Mouse (Mus musculus) testis, postnatal 10 days (tissue): ENCODE results near the gene Hsd17b13.
"Not testable (repeated sequence)": the region's sequence is repeated elsewhere in the genome, so short reads cannot be mapped to it uniquely, and the experiment has no call there.

ENCODE experiments used
- DNase-seq: peaks from one replicate; pipeline ENCODE4 v3.0.0; 2021; ENCODE audit warnings: low spot score

Hsd17b13 gene

GRCm38 (mm10) chr5:103977297-103977696 lies at the start of gene Hsd17b13:
Hsd17b13 (minus strand) TSS chr5:103977410.
- DNase-seq: no peak

GRCm38 (mm10) chr5:104025245-104025854 lies 48.1 kb upstream of the Hsd17b13 start:
- DNase-seq: no peak

GRCm38 (mm10) chr5:104024762-104025161 lies 47.6 kb upstream of the Hsd17b13 start:
- no peak for DNase-seq

GRCm38 (mm10) chr5:104024193-104024592 lies 47.0 kb upstream of the Hsd17b13 start:
- DNase-seq: not testable (repeated sequence)

- DNase-seq: no peak
These were observed 46.2 kb upstream of the Hsd17b13 start for GRCm38 (mm10) chr5:104023289-104024020.

GRCm38 (mm10) chr5:104022558-104022957 lies 45.3 kb upstream of the Hsd17b13 start:
- no peak for DNase-seq

- DNase-seq: peak; percentile 83
These were observed 44.6 kb upstream of the Hsd17b13 start, which contains the start of gene Hsd17b11 for GRCm38 (mm10) chr5:104021597-104022378. Hsd17b11 (minus strand) TSS chr5:104021919.

GRCm38 (mm10) chr5:104011419-104011818 lies 34.2 kb upstream of the Hsd17b13 start:
- DNase-seq: no peak

GRCm38 (mm10) chr5:104010261-104010660 lies 33.1 kb upstream of the Hsd17b13 start:
- DNase-seq: no peak

GRCm38 (mm10) chr5:104009421-104009820 lies 32.2 kb upstream of the Hsd17b13 start:
- DNase-seq: no peak

GRCm38 (mm10) chr5:104007801-104008200 lies 30.6 kb upstream of the Hsd17b13 start:
- DNase-seq: no peak

GRCm38 (mm10) chr5:104006811-104007210 lies 29.6 kb upstream of the Hsd17b13 start:
- no peak for DNase-seq

GRCm38 (mm10) chr5:104003955-104004354 lies 26.7 kb upstream of the Hsd17b13 start:
- no peak for DNase-seq

GRCm38 (mm10) chr5:104003256-104003931 lies 26.2 kb upstream of the Hsd17b13 start:
- DNase-seq: no peak

- DNase-seq: no peak
These were observed 25.5 kb upstream of the Hsd17b13 start for GRCm38 (mm10) chr5:104002549-104003255.

- peak; percentile 93 for DNase-seq
These were observed 22.5 kb upstream of the Hsd17b13 start for GRCm38 (mm10) chr5:103999738-104000137.

- no peak for DNase-seq
These were observed 21.5 kb upstream of the Hsd17b13 start for GRCm38 (mm10) chr5:103998739-103999138.

- no peak for DNase-seq
These were observed 18.0 kb upstream of the Hsd17b13 start for GRCm38 (mm10) chr5:103995181-103995580.

GRCm38 (mm10) chr5:103994669-103995068 lies 17.5 kb upstream of the Hsd17b13 start:
- no peak for DNase-seq

GRCm38 (mm10) chr5:103993601-103994000 lies 16.4 kb upstream of the Hsd17b13 start:
- DNase-seq: no peak

GRCm38 (mm10) chr5:103992831-103993230 lies 15.6 kb upstream of the Hsd17b13 start:
- no peak for DNase-seq
